Mouse (Mus musculus): ENCODE measurements around the gene Zmym2. TPM values are rescaled to one million over a fixed set of nuclear protein-coding genes. Genes with fewer than 3 reads are reported as not detected.

Zmym2 gene
- polyA plus RNA-seq, 1 experiment from 2014 or later = 74.7 TPM

DNA sequence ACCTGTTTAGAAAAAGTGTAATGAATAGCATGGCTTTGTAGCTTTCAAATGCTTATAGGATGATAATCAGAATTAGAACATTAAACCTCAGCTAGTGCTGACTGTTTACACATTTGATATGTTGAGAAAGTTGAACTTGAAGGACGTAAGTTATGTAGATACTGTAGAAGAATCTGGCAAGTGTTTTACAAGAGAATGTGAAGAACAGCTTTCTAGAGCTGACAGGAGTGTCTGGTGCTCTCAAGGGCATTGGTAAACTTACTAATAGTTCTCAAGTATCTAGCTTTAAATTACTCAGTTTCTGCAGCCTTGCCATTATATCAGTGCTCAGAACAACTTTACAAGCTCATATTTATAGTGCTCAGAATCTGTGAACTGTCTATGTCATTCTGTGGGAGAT lies 53.5 kb downstream of the Zmym2 start:
- H3K36me3 ChIP-seq = peaks cover 64% of the 10 kb centered on the region
- no peak overlapping the region for H3K4me3 ChIP-seq
- no peak for ATAC-seq (replicated peaks)
- H3K9ac ChIP-seq (replicated peaks) = no peak overlapping the region
- 93% methylated on average over 1 of the region's 1 CpGs for WGBS
- no peaks in the 10 kb centered on the region for H3K27me3 ChIP-seq
- H3K4me1 ChIP-seq = no peaks in the 10 kb centered on the region
- no peak overlapping the region for H3K4me2 ChIP-seq (replicated peaks)
- H3K27ac ChIP-seq (replicated peaks) = no peak overlapping the region
- H3K9me3 ChIP-seq = no peaks in the 10 kb centered on the region

DNA sequence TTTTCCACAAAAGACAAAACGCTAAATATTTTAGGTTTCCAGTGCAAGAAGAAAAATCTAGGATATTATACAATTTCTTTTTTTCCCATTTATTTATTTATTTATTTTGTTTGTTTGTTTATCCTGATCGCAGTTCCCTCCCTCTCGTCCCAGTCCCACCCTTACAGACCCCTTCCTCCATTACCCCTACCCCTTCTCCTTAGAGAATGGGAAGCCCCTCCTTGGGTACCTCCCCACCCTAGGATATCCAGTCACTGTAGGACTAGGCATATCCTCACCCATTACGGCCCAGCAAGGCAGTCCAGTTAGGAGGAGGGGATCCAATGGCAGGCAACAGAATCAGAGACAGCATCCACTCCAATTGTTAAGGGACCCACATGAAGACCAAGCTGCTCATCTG lies 66.5 kb downstream of the Zmym2 start:
- 90% methylated on average over 4 of the region's 4 CpGs for WGBS
- no peaks in the 10 kb centered on the region for H3K9me3 ChIP-seq
- H3K4me3 ChIP-seq = no peak overlapping the region
- H3K4me1 ChIP-seq = no peaks in the 10 kb centered on the region
- H3K27ac ChIP-seq (replicated peaks) = no peak overlapping the region
- ATAC-seq (replicated peaks) = 0 out of 2 replicates have a peak, but pooled peaks have one; percentile 57
- H3K9ac ChIP-seq (replicated peaks) = no peak overlapping the region
- H3K36me3 ChIP-seq = peaks cover 59% of the 10 kb centered on the region
- H3K4me2 ChIP-seq (replicated peaks) = no peak overlapping the region
- no peaks in the 10 kb centered on the region for H3K27me3 ChIP-seq

DNA sequence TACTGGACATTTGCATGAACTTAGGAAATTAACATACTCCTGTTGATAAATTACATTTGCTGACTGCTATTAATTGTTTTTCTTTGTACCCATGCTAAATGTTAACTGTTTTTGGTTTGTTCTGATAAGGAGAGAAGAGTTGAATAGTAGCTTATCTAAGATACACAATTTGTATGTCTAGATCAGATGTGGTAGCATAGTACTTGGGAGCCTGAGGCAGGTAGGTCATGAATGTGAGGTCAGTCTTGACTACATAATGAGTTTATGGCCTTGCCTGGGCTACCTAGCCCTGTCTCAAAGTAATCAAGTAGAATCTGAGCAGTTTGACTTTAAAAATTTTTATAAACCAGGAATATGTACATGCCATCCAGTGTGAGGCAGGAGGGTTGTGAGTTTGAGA lies 67.9 kb downstream of the Zmym2 start:
- Histone ChIP-seq H3K9ac (replicated peaks) (no peak overlapping the region), H3K27me3 (no peaks in the 10 kb centered on the region), H3K36me3 (peaks cover 57% of the 10 kb centered on the region), H3K4me1 (no peaks in the 10 kb centered on the region), H3K9me3 (no peaks in the 10 kb centered on the region), H3K4me2 (replicated peaks) (no peak overlapping the region), H3K27ac (replicated peaks) (no peak overlapping the region), H3K4me3 (no peak overlapping the region)
- no peak for ATAC-seq (replicated peaks)

DNA sequence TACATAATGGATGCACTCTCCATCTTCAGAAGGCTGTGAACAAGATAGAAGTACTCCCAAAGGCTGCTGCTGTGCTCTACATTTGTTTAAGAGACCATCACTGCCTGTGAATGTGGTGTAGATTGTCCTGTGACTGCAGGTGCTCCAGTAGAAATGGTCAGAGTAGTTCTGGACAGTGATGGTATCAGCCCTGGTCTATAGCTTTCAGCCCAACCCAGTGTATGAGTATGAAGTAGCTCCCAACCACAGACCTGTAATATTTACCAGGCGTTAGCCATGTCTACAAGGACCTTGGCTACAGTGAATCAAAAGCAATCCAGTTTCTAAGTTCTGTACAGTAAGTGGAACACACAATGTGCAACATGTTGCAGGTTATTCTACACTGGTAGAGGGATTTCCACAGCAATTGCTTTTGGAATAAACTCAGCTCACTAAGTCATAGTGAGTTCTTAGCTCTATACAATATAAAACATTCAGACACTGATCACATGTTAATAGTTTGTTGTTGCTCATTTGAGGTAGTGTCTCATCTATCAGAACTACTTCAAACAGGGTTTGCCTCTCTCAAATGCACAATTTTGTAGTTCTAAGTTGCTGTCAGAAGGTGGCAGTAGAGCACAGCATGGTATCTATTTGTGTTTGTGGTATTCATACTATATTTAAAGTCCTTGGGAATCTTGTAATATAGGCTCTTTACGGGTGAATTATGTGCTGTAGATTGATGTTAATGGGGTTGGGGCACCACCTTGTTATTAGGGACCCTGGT lies 77.7 kb downstream of the Zmym2 start:
- Histone ChIP-seq H3K27me3 (no peaks in the 10 kb centered on the region), H3K27ac (replicated peaks) (no peak overlapping the region), H3K36me3 (peaks cover 26% of the 10 kb centered on the region), H3K4me1 (no peaks in the 10 kb centered on the region), H3K4me3 (no peak overlapping the region), H3K9me3 (no peaks in the 10 kb centered on the region), H3K4me2 (replicated peaks) (no peak overlapping the region), H3K9ac (replicated peaks) (no peak overlapping the region)
- 66% methylated on average over 2 of the region's 2 CpGs for WGBS
- ATAC-seq (replicated peaks) = peak; percentile 27; the same call in 1 of the 2 replicates

DNA sequence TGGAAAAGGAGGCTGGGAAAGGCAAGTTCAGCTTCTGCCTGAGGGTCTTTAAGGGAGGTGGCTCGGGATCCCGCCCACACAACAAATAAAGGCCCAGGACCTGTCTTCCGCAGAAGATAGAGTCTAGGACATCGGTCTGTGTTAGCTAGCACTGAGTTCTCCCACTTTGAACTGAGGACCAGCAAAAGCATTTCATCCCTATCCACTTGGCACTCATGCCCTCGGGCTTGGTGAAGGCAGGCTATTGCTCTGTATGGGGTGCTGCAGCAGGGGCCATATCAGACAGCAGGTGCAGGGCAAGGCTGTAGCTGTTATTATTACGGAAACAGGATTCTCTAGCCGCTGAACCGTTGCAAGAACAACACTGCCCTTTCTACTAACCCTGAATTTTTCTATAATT lies 83.2 kb downstream of the Zmym2 start:
- ATAC-seq (replicated peaks) = peak; percentile 51; the same call in 1 of the 2 replicates
- Histone ChIP-seq H3K9ac (replicated peaks) (no peak overlapping the region), H3K27me3 (no peaks in the 10 kb centered on the region), H3K27ac (replicated peaks) (no peak overlapping the region), H3K4me3 (no peak overlapping the region), H3K9me3 (no peaks in the 10 kb centered on the region), H3K36me3 (no peaks in the 10 kb centered on the region), H3K4me2 (replicated peaks) (no peak overlapping the region), H3K4me1 (peaks cover 5% of the 10 kb centered on the region; the same call in 1 of the 2 replicates)
- WGBS = 64% methylated on average over 8 of the region's 8 CpGs

DNA sequence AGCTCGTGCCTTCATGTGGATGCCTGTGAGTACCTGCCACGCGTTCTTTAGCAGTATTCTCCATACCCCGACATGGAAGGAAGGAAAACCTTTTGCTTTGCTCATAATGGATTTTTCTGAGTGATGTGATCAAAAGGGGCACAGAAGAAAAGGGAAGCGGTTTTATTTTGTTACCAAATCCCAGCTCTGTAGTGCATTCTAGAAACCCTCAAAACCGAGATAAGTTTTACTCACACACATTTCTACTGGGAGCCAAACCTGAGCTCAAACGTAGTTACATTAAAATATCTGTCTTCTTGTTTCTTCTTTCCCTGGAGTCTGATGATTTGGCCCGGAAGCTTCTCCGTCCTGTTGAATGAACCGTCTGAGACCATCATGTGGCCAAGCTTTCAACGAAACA lies 83.7 kb downstream of the Zmym2 start:
- Histone ChIP-seq H3K27ac (replicated peaks) (peak overlapping the region; percentile 46; the same call in 1 of the 2 replicates), H3K4me3 (no peak overlapping the region), H3K4me1 (peaks cover 5% of the 10 kb centered on the region; the same call in 1 of the 2 replicates), H3K4me2 (replicated peaks) (0 out of 2 replicates have a peak overlapping the region, but pooled peaks have one; percentile 6), H3K9me3 (no peaks in the 10 kb centered on the region), H3K9ac (replicated peaks) (no peak overlapping the region), H3K36me3 (no peaks in the 10 kb centered on the region), H3K27me3 (no peaks in the 10 kb centered on the region)
- WGBS = 47% methylated on average over 11 of the region's 11 CpGs
- ATAC-seq (replicated peaks) = no peak

DNA sequence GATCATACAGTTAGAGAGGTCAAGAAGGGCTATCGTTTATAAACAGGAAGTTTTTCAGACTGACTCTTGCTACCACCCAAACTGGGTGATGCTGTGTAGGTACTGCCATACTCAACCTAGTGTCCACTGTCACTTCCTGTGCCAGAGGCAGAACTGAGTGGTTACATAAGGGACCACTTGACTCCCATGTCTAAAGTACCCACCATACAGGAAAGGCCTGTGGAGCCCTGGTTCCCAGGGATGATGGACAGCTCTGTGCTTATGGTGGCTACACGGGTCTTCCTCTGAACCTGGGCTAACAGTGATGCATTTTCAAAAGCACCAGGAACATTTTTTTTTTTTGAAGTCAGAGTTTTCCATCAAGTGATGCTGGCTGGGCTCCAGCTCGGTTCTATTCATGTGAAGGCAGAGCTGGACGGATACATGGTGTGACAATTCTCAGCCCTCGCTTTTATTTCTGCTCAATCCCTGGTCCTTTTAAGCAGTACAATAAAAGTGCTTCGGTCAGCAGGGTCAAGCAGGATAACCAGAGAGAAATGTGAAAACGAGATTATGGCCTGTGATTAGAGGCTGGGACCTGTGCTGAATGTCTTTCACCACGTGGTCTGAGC lies 91.7 kb downstream of the Zmym2 start:
- ATAC-seq (replicated peaks) = no peak; the same call in 1 of the 2 replicates
- WGBS = 31% methylated on average over 8 of the region's 8 CpGs

DNA sequence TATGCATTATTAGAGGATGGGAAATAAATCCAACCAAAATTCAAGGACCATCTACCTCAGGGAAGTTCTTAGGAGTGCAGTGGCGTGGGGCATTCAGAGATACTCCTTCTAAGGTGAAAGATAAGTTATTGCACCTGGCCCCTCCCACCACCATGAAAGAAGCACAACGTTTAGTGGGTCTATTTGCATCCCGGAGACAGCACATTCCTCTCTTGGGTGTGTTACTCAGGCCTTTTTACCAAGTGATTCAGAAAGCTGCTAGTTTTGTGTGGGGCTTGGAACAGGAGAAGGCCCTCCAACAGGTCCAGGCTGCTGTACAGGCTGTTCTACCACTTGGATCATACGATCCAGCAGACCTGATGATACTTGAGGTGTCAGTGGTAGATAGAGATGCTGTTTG lies 102.2 kb downstream of the Zmym2 start:
- no peak for ATAC-seq (replicated peaks)
- Histone ChIP-seq H3K27ac (replicated peaks) (no peak overlapping the region), H3K9ac (replicated peaks) (no peak overlapping the region), H3K27me3 (no peaks in the 10 kb centered on the region), H3K9me3 (no peaks in the 10 kb centered on the region), H3K4me3 (no peak overlapping the region), H3K4me1 (no peaks in the 10 kb centered on the region), H3K36me3 (no peaks in the 10 kb centered on the region), H3K4me2 (replicated peaks) (no peak overlapping the region)
- 80% methylated on average over 4 of the region's 4 CpGs for WGBS

More for the DNA sequence above, 91.7 kb downstream of the Zmym2 start:
- H3K9me3 ChIP-seq = no peaks in the 10 kb centered on the region
- no peak overlapping the region for H3K4me3 ChIP-seq
- no peaks in the 10 kb centered on the region for H3K4me1 ChIP-seq
- no peaks in the 10 kb centered on the region for H3K36me3 ChIP-seq
- H3K9ac ChIP-seq (replicated peaks) = no peak overlapping the region
- H3K27ac ChIP-seq (replicated peaks) = no peak overlapping the region
- H3K4me2 ChIP-seq (replicated peaks) = no peak overlapping the region
- H3K27me3 ChIP-seq = no peaks in the 10 kb centered on the region

Other genes starting within 250 kb of the Zmym2 start
- gene Mphosph8, start 218.4 kb upstream of the Zmym2 start, polyA plus RNA-seq (2015; fragmentation: Nextera tagmentation; extraction: Ambion mirVana) = 38.4 and 40.5 TPM in 2 replicates
- 37.5 and 44.7 TPM in 2 replicates for gene Pspc1, start 108.3 kb upstream of the Zmym2 start, polyA plus RNA-seq (2015; fragmentation: Nextera tagmentation; extraction: Ambion mirVana)
- gene Zmym5, start 74.9 kb upstream of the Zmym2 start, polyA plus RNA-seq (2015; fragmentation: Nextera tagmentation; extraction: Ambion mirVana) = 32.0 and 33.5 TPM in 2 replicates
- 0.08 and 0.17 TPM in 2 replicates for gene Gja3, start 171.4 kb downstream of the Zmym2 start, polyA plus RNA-seq (2015; fragmentation: Nextera tagmentation; extraction: Ambion mirVana)
- gene Gjb2, start 218.0 kb downstream of the Zmym2 start, polyA plus RNA-seq (2015; fragmentation: Nextera tagmentation; extraction: Ambion mirVana) = 5.3 and 7.1 TPM in 2 replicates
- not detected in 2 replicates for gene Gm4491, start 229.2 kb downstream of the Zmym2 start, polyA plus RNA-seq (2015; fragmentation: Nextera tagmentation; extraction: Ambion mirVana)
- gene Gjb6, start 247.0 kb downstream of the Zmym2 start, polyA plus RNA-seq (2015; fragmentation: Nextera tagmentation; extraction: Ambion mirVana) = 7.6 and 8.5 TPM in 2 replicates